Mouse (Mus musculus): ENCODE measurements around the gene R3hdml.

DNA sequence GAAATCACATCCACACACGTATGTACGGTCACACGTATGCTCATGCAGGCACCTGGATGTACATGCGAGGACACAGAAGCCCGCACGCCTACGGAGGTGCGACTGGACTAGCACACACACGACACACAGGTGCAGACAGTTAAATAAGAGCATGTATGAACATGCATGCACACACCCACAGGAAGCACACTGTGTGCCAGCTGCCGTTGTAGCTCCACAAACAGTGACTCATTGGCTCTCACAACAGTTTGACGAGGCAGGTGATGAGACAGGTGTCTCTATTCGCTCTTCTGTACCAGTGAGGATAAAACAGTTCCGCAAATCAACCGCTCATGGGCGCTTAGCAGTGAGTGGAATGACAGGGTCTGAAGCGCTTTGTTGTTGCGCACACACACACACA, 1.5 kb upstream of the R3hdml start:
- TF ChIP-seq CTCF (IDR thresholded peaks at IDR 0.05; ENCODE audit: borderline replicate concordance, extremely low read depth, insufficient read depth, insufficient read length) (no peak), POLR2A (IDR thresholded peaks at IDR 0.05; ENCODE audit: borderline replicate concordance, extremely low read depth, insufficient read depth, insufficient read length, poor library complexity, severe bottlenecking) (no peak)
